Mouse (Mus musculus) forebrain, embryonic 11.5 days (tissue): ENCODE measurements around the gene B3gat1. TPM values are rescaled to one million over a fixed set of nuclear protein-coding genes. Genes with fewer than 3 reads are reported as not detected.
A peak's percentile ranks its signal among the peaks of the same experiment; 100 is the strongest.

ENCODE experiments used
- ATAC-seq: fragments of 200-750 bp; cut with Nextera tagmentation; replicated peaks from 2 replicates; pipeline ENCODE4 v1.8.0; 2017; ENCODE audit warnings: moderate TSS enrichment; ENCODE audit not compliant: low FRiP score
- DNase-seq: peaks from one replicate; pipeline ENCODE4 v3.0.0-alpha.2; 2017; ENCODE audit warnings: low spot score
- H3K27ac ChIP-seq: fragments of 300-500 bp; sonication (generic); 2 replicates; pipeline ENCODE4 v1.5.1; 2014; ENCODE audit warnings: low read depth, low read length
- H3K27me3 ChIP-seq: fragments of 300-500 bp; sonication (generic); 2 replicates; pipeline ENCODE4 v1.6.1; 2014; ENCODE audit warnings: mild to moderate bottlenecking, low read length, mixed read lengths; ENCODE audit not compliant: control insufficient read depth, insufficient read depth
- H3K36me3 ChIP-seq: fragments of 300-500 bp; sonication (generic); 2 replicates; pipeline ENCODE4 v1.6.1; 2014; ENCODE audit warnings: mild to moderate bottlenecking, low read length, moderate library complexity, mixed read lengths; ENCODE audit not compliant: control insufficient read depth, insufficient read depth
- H3K4me1 ChIP-seq: fragments of 300-500 bp; sonication (generic); replicated peaks from 2 replicates; pipeline ENCODE4 v1.6.1; 2014; ENCODE audit warnings: low read length, mixed read lengths; ENCODE audit not compliant: control insufficient read depth, insufficient read depth
- H3K4me2 ChIP-seq: fragments of 300-500 bp; sonication (generic); 2 replicates; pipeline ENCODE4 v1.6.1; 2014; ENCODE audit warnings: low read depth, mild to moderate bottlenecking, low read length, moderate library complexity, mixed read lengths; ENCODE audit not compliant: severe bottlenecking
- H3K4me3 ChIP-seq: fragments of 300-500 bp; sonication (generic); 2 replicates; pipeline ENCODE4 v1.5.1; 2014; ENCODE audit warnings: low read depth, low read length
- H3K9ac ChIP-seq: fragments of 300-500 bp; sonication (generic); 2 replicates; pipeline ENCODE4 v1.6.1; 2014; ENCODE audit warnings: low read length
- H3K9me3 ChIP-seq: fragments of 300-500 bp; sonication (generic); 2 replicates; pipeline ENCODE4 v1.6.1; 2016; ENCODE audit warnings: low read length, mixed read lengths; ENCODE audit not compliant: control insufficient read depth
- WGBS: fragments of 180-500 bp; shearing (Covaris S2); extraction: QIAGEN DNeasy Blood & Tissue Kit; methylation state at CpG from one replicate; pipeline ENCODE4 v1.1.7; 2014; 5-methylcytosine and 5-hydroxymethylcytosine counted together
- polyA plus RNA-seq: library from polyadenylated mRNA; unstranded; fragments of >200 nt; fragmentation: Nextera tagmentation; extraction: Ambion mirVana; gene quantifications from 2 replicates; pipeline ENCODE4 v1.2.1, GENCODE M21; 2014

Gene B3gat1
- polyA plus RNA-seq, 1 experiment from 2014 or later = 8.2 TPM

- H3K36me3 ChIP-seq = no peaks in the 10 kb centered on the region
- no peak overlapping the region for H3K4me2 ChIP-seq
- 85% methylated on average over 4 of the region's 4 CpGs for WGBS
- no peak overlapping the region for H3K27ac ChIP-seq
- no peak overlapping the region for H3K4me3 ChIP-seq
- H3K9me3 ChIP-seq = no peaks in the 10 kb centered on the region
- H3K9ac ChIP-seq = no peak overlapping the region
- DNase-seq = no peak
- H3K27me3 ChIP-seq = no peaks in the 10 kb centered on the region
- H3K4me1 ChIP-seq = no peaks in the 10 kb centered on the region
- ATAC-seq = no peak
These were observed 15.4 kb downstream of the B3gat1 start for GRCm38 (mm10) chr9:26748893-26749292.

- H3K4me2 ChIP-seq = no peak overlapping the region
- H3K36me3 ChIP-seq = no peaks in the 10 kb centered on the region
- no peaks in the 10 kb centered on the region for H3K4me1 ChIP-seq
- H3K27me3 ChIP-seq = no peaks in the 10 kb centered on the region
- no peak overlapping the region for H3K9ac ChIP-seq
- WGBS = 36% methylated on average over 9 of the region's 9 CpGs
- H3K9me3 ChIP-seq = no peaks in the 10 kb centered on the region
- 0 out of 2 replicates have a peak, but pooled peaks have one; percentile 51 for ATAC-seq
- no peak overlapping the region for H3K27ac ChIP-seq
- DNase-seq = peak; percentile 66
- no peak overlapping the region for H3K4me3 ChIP-seq
These were observed 26.6 kb downstream of the B3gat1 start for GRCm38 (mm10) chr9:26760081-26760480.

GRCm38 (mm10) chr9:26760576-26760975, 27.0 kb downstream of the B3gat1 start:
- H3K27ac ChIP-seq = no peak overlapping the region
- H3K9me3 ChIP-seq = no peaks in the 10 kb centered on the region
- H3K4me3 ChIP-seq = no peak overlapping the region
- H3K4me1 ChIP-seq = no peaks in the 10 kb centered on the region
- no peak for DNase-seq
- H3K27me3 ChIP-seq = no peaks in the 10 kb centered on the region
- H3K36me3 ChIP-seq = no peaks in the 10 kb centered on the region
- no peak overlapping the region for H3K4me2 ChIP-seq
- ATAC-seq = no peak
- WGBS = 74% methylated on average over 5 of the region's 5 CpGs
- no peak overlapping the region for H3K9ac ChIP-seq

GRCm38 (mm10) chr9:26762477-26762876, 28.9 kb downstream of the B3gat1 start:
- Histone ChIP-seq H3K4me2 (no peak overlapping the region), H3K9me3 (no peaks in the 10 kb centered on the region), H3K4me1 (no peaks in the 10 kb centered on the region), H3K27ac (no peak overlapping the region), H3K9ac (no peak overlapping the region), H3K4me3 (no peak overlapping the region), H3K36me3 (no peaks in the 10 kb centered on the region), H3K27me3 (no peaks in the 10 kb centered on the region)
- DNase-seq (no peak), ATAC-seq (no peak)
- 92% methylated on average over 6 of the region's 6 CpGs for WGBS

GRCm38 (mm10) chr9:26768181-26768580, 34.7 kb downstream of the B3gat1 start:
- DNase-seq (no peak), ATAC-seq (no peak)
- Histone ChIP-seq H3K36me3 (no peaks in the 10 kb centered on the region), H3K9ac (no peak overlapping the region), H3K27ac (no peak overlapping the region), H3K4me2 (no peak overlapping the region), H3K9me3 (no peaks in the 10 kb centered on the region), H3K27me3 (no peaks in the 10 kb centered on the region), H3K4me3 (no peak overlapping the region), H3K4me1 (no peaks in the 10 kb centered on the region)
- 83% methylated on average over 3 of the region's 3 CpGs for WGBS

- no peaks in the 10 kb centered on the region for H3K36me3 ChIP-seq
- WGBS = 83% methylated on average over 2 of the region's 2 CpGs
These were observed 42.2 kb downstream of the B3gat1 start for GRCm38 (mm10) chr9:26775700-26776099.

GRCm38 (mm10) chr9:26776122-26776902, 42.8 kb downstream of the B3gat1 start:
- Histone ChIP-seq H3K4me3 (no peak overlapping the region), H3K9ac (no peak overlapping the region), H3K4me1 (no peaks in the 10 kb centered on the region), H3K36me3 (no peaks in the 10 kb centered on the region), H3K27me3 (no peaks in the 10 kb centered on the region), H3K9me3 (no peaks in the 10 kb centered on the region), H3K4me2 (no peak overlapping the region), H3K27ac (no peak overlapping the region)
- peak; percentile 55 for ATAC-seq
- DNase-seq = no peak
- 63% methylated on average over 6 of the region's 6 CpGs for WGBS

More at GRCm38 (mm10) chr9:26775700-26776099, 42.2 kb downstream of the B3gat1 start:
- ATAC-seq = no peak
- H3K27me3 ChIP-seq = no peaks in the 10 kb centered on the region
- no peak overlapping the region for H3K4me2 ChIP-seq
- H3K27ac ChIP-seq = no peak overlapping the region
- no peak for DNase-seq
- no peak overlapping the region for H3K4me3 ChIP-seq
- no peaks in the 10 kb centered on the region for H3K4me1 ChIP-seq
- no peaks in the 10 kb centered on the region for H3K9me3 ChIP-seq
- H3K9ac ChIP-seq = no peak overlapping the region

GRCm38 (mm10) chr9:26778421-26778820, 44.9 kb downstream of the B3gat1 start:
- Histone ChIP-seq H3K36me3 (no peaks in the 10 kb centered on the region), H3K27ac (no peak overlapping the region), H3K27me3 (no peaks in the 10 kb centered on the region), H3K4me1 (no peaks in the 10 kb centered on the region), H3K9ac (no peak overlapping the region), H3K4me3 (no peak overlapping the region), H3K9me3 (no peaks in the 10 kb centered on the region), H3K4me2 (no peak overlapping the region)
- no peak for DNase-seq
- 90% methylated on average over 7 of the region's 7 CpGs for WGBS
- ATAC-seq = no peak

GRCm38 (mm10) chr9:26783414-26783975, 50.0 kb downstream of the B3gat1 start:
- 68% methylated on average over 7 of the region's 7 CpGs for WGBS
- Histone ChIP-seq H3K9ac (no peak overlapping the region), H3K27ac (no peak overlapping the region), H3K4me1 (no peaks in the 10 kb centered on the region), H3K9me3 (no peaks in the 10 kb centered on the region), H3K4me3 (no peak overlapping the region), H3K4me2 (no peak overlapping the region), H3K27me3 (no peaks in the 10 kb centered on the region), H3K36me3 (no peaks in the 10 kb centered on the region)
- peak; percentile 60; the same call in 1 of the 2 replicates for ATAC-seq
- DNase-seq = no peak
